Mouse (Mus musculus): ENCODE data around the gene Kifap3.

Kifap3 gene

GRCm38 (mm10) chr1:163958036-163958435 is 178.7 kb downstream of the Kifap3 start:
- DNase-seq (ENCODE audit: extremely low read depth, insufficient read length, low spot score), result no peak

- DNase-seq (ENCODE audit: extremely low read depth, insufficient read length, low spot score), result no peak
These were observed 184.8 kb downstream of the Kifap3 start for GRCm38 (mm10) chr1:163964008-163964689.

Measured in 3134 (cell line).